Mouse (Mus musculus): ENCODE results near the gene Arel1.

DNA sequence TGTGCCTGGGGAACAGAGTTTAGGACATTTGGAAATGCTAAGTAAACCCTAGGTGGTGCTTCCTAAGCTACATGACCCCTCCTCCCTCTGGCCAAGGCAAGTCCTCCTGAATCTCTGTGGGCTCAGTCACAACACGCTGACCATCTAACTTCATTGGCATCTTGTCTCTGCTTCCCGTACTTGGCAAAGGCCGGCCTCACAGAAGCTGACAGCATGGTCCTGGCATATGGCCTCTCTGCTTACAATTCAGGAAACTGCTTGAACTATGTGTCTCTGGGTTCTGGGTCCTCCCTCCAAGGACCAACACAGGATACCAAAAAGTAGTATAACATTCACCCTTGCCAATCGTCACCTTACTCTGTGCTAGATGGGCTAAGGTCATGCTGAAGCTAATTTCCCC lies 60.6 kb downstream of the Arel1 start:
- TF ChIP-seq POLR2A (IDR thresholded peaks at IDR 0.05; ENCODE audit: insufficient read depth, low read length) = no peak
- TF ChIP-seq CTCF (IDR thresholded peaks at IDR 0.05; ENCODE audit: low read depth, low read length) = no peak
- TF ChIP-seq EP300 (IDR thresholded peaks at IDR 0.05; ENCODE audit: insufficient read depth, low read depth, low read length) = no peak

Measured in ES-Bruce4 (cell line).